Mouse (Mus musculus): ENCODE data around the gene Tuba3b.

Tuba3b gene

GRCm38 (mm10) chr6:145615666-145616210 lies at the start of gene Tuba3b:
TSS of gene Tuba3b (plus strand) at chr6:145615757.
- DNase-seq, result no peak

GRCm38 (mm10) chr6:145567296-145567695 lies 48.3 kb upstream of the Tuba3b start:
- DNase-seq, result no peak

- no peak for DNase-seq
Observed at GRCm38 (mm10) chr6:145567832-145568231, 47.7 kb upstream of the Tuba3b start.

GRCm38 (mm10) chr6:145568701-145569100 lies 46.9 kb upstream of the Tuba3b start:
- DNase-seq, result no peak

GRCm38 (mm10) chr6:145573250-145574013 lies 42.1 kb upstream of the Tuba3b start:
- no peak for DNase-seq

GRCm38 (mm10) chr6:145576762-145577161 lies 38.8 kb upstream of the Tuba3b start:
- DNase-seq, result no peak

GRCm38 (mm10) chr6:145578457-145579185 lies 36.9 kb upstream of the Tuba3b start:
- no peak for DNase-seq

- no peak for DNase-seq
Observed at GRCm38 (mm10) chr6:145579761-145580160, 35.8 kb upstream of the Tuba3b start.

GRCm38 (mm10) chr6:145581366-145582170 lies 34.0 kb upstream of the Tuba3b start:
- DNase-seq, result no peak

GRCm38 (mm10) chr6:145585052-145585973 lies 30.2 kb upstream of the Tuba3b start:
- no peak for DNase-seq

GRCm38 (mm10) chr6:145590501-145591293 lies 24.9 kb upstream of the Tuba3b start:
- DNase-seq, result no peak

- no peak for DNase-seq
Observed at GRCm38 (mm10) chr6:145591578-145591977, 24.0 kb upstream of the Tuba3b start.

GRCm38 (mm10) chr6:145592036-145592435 lies 23.5 kb upstream of the Tuba3b start:
- no peak for DNase-seq

GRCm38 (mm10) chr6:145592531-145592998 lies 23.0 kb upstream of the Tuba3b start:
- DNase-seq, result no peak

GRCm38 (mm10) chr6:145593991-145594390 lies 21.6 kb upstream of the Tuba3b start:
- no peak for DNase-seq

GRCm38 (mm10) chr6:145595905-145596304 lies 19.7 kb upstream of the Tuba3b start:
- DNase-seq, result no peak

- no peak for DNase-seq
Observed at GRCm38 (mm10) chr6:145598794-145599555, 16.6 kb upstream of the Tuba3b start.

GRCm38 (mm10) chr6:145604126-145604525 lies 11.4 kb upstream of the Tuba3b start:
- no peak for DNase-seq

- DNase-seq, result no peak
Observed at GRCm38 (mm10) chr6:145604648-145605047, 10.9 kb upstream of the Tuba3b start.

GRCm38 (mm10) chr6:145605203-145605602 lies 10.4 kb upstream of the Tuba3b start:
- no peak for DNase-seq

Data from thymus, postnatal 25 days (tissue).